Mouse (Mus musculus) embryonic facial prominence, embryonic 14.5 days (tissue): ENCODE results near the gene H2-DMa. TPM values are rescaled to one million over a fixed set of nuclear protein-coding genes. Genes with fewer than 3 reads are reported as not detected.

Experiments used
- ATAC-seq: fragments of 200-750 bp; cut with Nextera tagmentation; 2 replicates; pipeline ENCODE4 v1.8.0; 2017; ENCODE audit warnings: low read depth, moderate number of reproducible peaks, moderate TSS enrichment
- DNase-seq: peaks from one replicate; pipeline ENCODE4 v3.0.0-alpha.2; 2015; ENCODE audit warnings: low spot score
- H3K27ac ChIP-seq: fragments of 300-500 bp; sonication (generic); replicated peaks from 2 replicates; pipeline ENCODE4 v1.5.1; 2014; ENCODE audit warnings: low read depth, mild to moderate bottlenecking, low read length, moderate library complexity
- H3K27me3 ChIP-seq: fragments of 300-500 bp; sonication (generic); replicated peaks from 2 replicates; pipeline ENCODE4 v1.6.1; 2014; ENCODE audit warnings: low read length; ENCODE audit not compliant: control insufficient read depth, insufficient read depth
- H3K36me3 ChIP-seq: fragments of 300-500 bp; sonication (generic); 2 replicates; pipeline ENCODE4 v1.6.1; 2014; ENCODE audit warnings: low read length, mixed read lengths; ENCODE audit not compliant: control insufficient read depth, insufficient read depth
- H3K4me1 ChIP-seq: fragments of 300-500 bp; sonication (generic); 2 replicates; pipeline ENCODE4 v1.6.1; 2014; ENCODE audit warnings: antibody characterized with exemption, low read length; ENCODE audit not compliant: control insufficient read depth, insufficient read depth
- H3K4me2 ChIP-seq: fragments of 300-500 bp; sonication (generic); 2 replicates; pipeline ENCODE4 v1.6.1; 2014; ENCODE audit warnings: low read depth, mild to moderate bottlenecking, low read length, moderate library complexity, mixed read lengths
- H3K4me3 ChIP-seq: fragments of 300-500 bp; sonication (generic); 2 replicates; pipeline ENCODE4 v1.5.1; 2014; ENCODE audit warnings: low read depth, mild to moderate bottlenecking, low read length
- H3K9ac ChIP-seq: fragments of 300-500 bp; sonication (generic); 2 replicates; pipeline ENCODE4 v1.6.1; 2014; ENCODE audit warnings: low read depth, mild to moderate bottlenecking, low read length, moderate library complexity, mixed read lengths
- H3K9me3 ChIP-seq: fragments of 300-500 bp; sonication (generic); 2 replicates; pipeline ENCODE4 v1.6.1; 2016; ENCODE audit warnings: low read length; ENCODE audit not compliant: control insufficient read depth
- WGBS: fragments of 180-500 bp; shearing (Covaris S2); extraction: QIAGEN DNeasy Blood & Tissue Kit; methylation state at CpG from one replicate; pipeline ENCODE4 v1.1.7; 2014; 5-methylcytosine and 5-hydroxymethylcytosine counted together
- polyA plus RNA-seq: library from polyadenylated mRNA; unstranded; fragments of >200 nt; fragmentation: Nextera tagmentation; extraction: Ambion mirVana; gene quantifications from 2 replicates; pipeline ENCODE4 v1.2.1, GENCODE M21; 2014

H2-DMa gene
- polyA plus RNA-seq: 13.6 and 14.9 TPM in 2 replicates

GRCm38 (mm10) chr17:34119249-34120179 lies at the start of gene H2-DMa:
H2-DMa (plus strand) TSS chr17:34119541.
- under 1% methylated on average over 66 of the region's 96 CpGs for WGBS
- DNase-seq (peak; percentile 99), ATAC-seq (peak; percentile 77)
- H3K9ac ChIP-seq: peak within 1 kb of the TSS; percentile 98
- H3K9me3 ChIP-seq: no peaks in the 10 kb centered on the region
- H3K27me3 ChIP-seq: no peaks in the 10 kb centered on the region
- peak within 1 kb of the TSS; percentile 99 for H3K27ac ChIP-seq
- H3K36me3 ChIP-seq: peaks cover 46% of the 10 kb centered on the region
- peak within 1 kb of the TSS; percentile 92 for H3K4me3 ChIP-seq
- H3K4me2 ChIP-seq: peak within 1 kb of the TSS; percentile 90
- H3K4me1 ChIP-seq: peaks cover 15% of the 10 kb centered on the region

- no peak overlapping the region for H3K9ac ChIP-seq
- H3K4me3 ChIP-seq: no peak overlapping the region
- H3K4me2 ChIP-seq: no peak overlapping the region
- no peaks in the 10 kb centered on the region for H3K9me3 ChIP-seq
- ATAC-seq: no peak
- DNase-seq: no peak
- no peaks in the 10 kb centered on the region for H3K4me1 ChIP-seq
- no peaks in the 10 kb centered on the region for H3K36me3 ChIP-seq
- 74% methylated on average over 5 of the region's 5 CpGs for WGBS
- no peak overlapping the region for H3K27ac ChIP-seq
- H3K27me3 ChIP-seq: peaks cover 9% of the 10 kb centered on the region
These were observed 47.2 kb upstream of the H2-DMa start for GRCm38 (mm10) chr17:34072091-34072490.

DNA sequence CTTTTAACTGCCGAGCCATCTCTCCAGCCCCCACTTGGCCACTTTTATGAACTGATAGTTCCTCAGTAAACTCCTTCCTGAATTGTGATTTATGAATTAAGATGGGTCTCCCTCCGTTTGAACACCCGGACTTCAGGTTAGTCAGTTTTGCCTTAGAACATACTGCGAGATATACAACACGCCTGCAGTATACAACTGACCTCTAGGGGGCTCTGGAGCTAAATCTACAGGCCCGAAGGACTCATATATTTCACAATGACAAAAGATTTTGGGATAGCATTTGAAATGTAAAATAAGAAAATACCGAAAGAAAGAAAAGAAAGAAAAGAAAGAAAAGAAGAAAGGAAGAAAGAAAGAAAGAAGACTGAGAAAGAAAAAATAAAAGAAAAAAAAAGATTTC lies 44.1 kb upstream of the H2-DMa start:
- peaks cover 12% of the 10 kb centered on the region for H3K27me3 ChIP-seq
- WGBS: 46% methylated on average over 7 of the region's 7 CpGs

GRCm38 (mm10) chr17:34077549-34077948 lies 41.8 kb upstream of the H2-DMa start:
- H3K36me3 ChIP-seq: no peaks in the 10 kb centered on the region
- ATAC-seq: no peak
- no peaks in the 10 kb centered on the region for H3K4me1 ChIP-seq
- DNase-seq: peak; percentile 80
- H3K4me2 ChIP-seq: no peak overlapping the region
- no peak overlapping the region for H3K4me3 ChIP-seq
- H3K27ac ChIP-seq: no peak overlapping the region
- no peak overlapping the region for H3K9ac ChIP-seq
- 1% methylated on average over 9 of the region's 9 CpGs for whole genome bisulfite sequencing
- peaks cover 12% of the 10 kb centered on the region for H3K27me3 ChIP-seq
- H3K9me3 ChIP-seq: no peaks in the 10 kb centered on the region

More for the DNA sequence above, 44.1 kb upstream of the H2-DMa start:
- Histone ChIP-seq H3K36me3 (no peaks in the 10 kb centered on the region), H3K4me1 (no peaks in the 10 kb centered on the region), H3K4me3 (no peak overlapping the region), H3K9ac (no peak overlapping the region), H3K4me2 (no peak overlapping the region), H3K27ac (no peak overlapping the region), H3K9me3 (no peaks in the 10 kb centered on the region)
- no peak for ATAC-seq
- DNase-seq: peak; percentile 41

- Histone ChIP-seq H3K36me3 (no peaks in the 10 kb centered on the region), H3K4me2 (no peak overlapping the region), H3K4me1 (no peaks in the 10 kb centered on the region), H3K27me3 (peaks cover 12% of the 10 kb centered on the region), H3K9ac (no peak overlapping the region), H3K4me3 (no peak overlapping the region), H3K27ac (no peak overlapping the region), H3K9me3 (no peaks in the 10 kb centered on the region)
- no peak for DNase-seq
- 68% methylated on average over 4 of the region's 4 CpGs for WGBS
- ATAC-seq: no peak
These were observed 41.2 kb upstream of the H2-DMa start for GRCm38 (mm10) chr17:34078148-34078547.

DNA sequence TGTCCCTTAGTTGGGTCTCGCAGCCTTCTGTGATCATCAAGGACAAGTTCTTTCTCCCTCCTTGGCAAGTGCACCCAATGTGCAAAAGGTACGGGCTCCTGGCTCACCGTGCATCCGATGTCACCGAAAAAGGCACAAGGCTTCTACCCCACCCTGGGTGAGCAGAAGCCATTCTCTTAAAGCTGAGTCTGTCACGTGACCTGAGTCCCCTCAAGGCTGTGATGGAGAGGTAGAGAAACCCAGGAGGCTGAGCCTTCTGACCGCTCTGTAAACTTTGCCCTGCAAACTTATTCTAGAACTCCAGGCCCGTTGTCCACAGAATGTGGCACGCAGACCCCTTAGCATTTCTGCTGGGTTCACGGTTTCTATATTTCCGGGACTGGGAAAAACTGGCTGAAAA lies 40.3 kb upstream of the H2-DMa start:
- no peak overlapping the region for H3K27ac ChIP-seq
- DNase-seq (no peak), ATAC-seq (no peak)
- H3K4me3 ChIP-seq: no peak overlapping the region
- H3K36me3 ChIP-seq: no peaks in the 10 kb centered on the region
- H3K27me3 ChIP-seq: peaks cover 12% of the 10 kb centered on the region
- H3K4me1 ChIP-seq: no peaks in the 10 kb centered on the region
- 91% methylated on average over 11 of the region's 11 CpGs for WGBS
- no peak overlapping the region for H3K4me2 ChIP-seq
- H3K9me3 ChIP-seq: no peaks in the 10 kb centered on the region
- no peak overlapping the region for H3K9ac ChIP-seq

DNA sequence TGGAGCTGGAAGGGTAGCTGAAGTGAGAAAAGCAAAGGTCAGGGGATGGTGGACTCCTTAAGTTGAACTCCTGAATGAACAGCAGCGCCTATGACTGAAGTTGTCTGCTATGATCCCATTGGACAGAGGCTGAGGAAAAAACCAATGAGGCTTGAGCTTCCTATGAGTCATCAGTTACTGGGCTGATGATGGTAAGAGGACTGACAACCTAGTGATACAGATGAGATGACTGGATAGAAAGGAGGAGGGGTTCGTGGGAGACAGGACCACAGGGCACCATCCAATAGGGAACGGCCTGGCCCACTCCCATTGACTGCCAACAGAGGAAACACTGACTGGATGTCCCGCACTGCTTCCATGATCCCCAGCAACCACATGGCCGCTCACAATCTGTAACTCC lies 39.7 kb upstream of the H2-DMa start:
- H3K4me2 ChIP-seq: no peak overlapping the region
- no peak overlapping the region for H3K27ac ChIP-seq
- H3K27me3 ChIP-seq: peaks cover 12% of the 10 kb centered on the region
- no peak overlapping the region for H3K9ac ChIP-seq
- H3K4me3 ChIP-seq: no peak overlapping the region
- peak; percentile 83 for DNase-seq
- H3K36me3 ChIP-seq: no peaks in the 10 kb centered on the region
- ATAC-seq: peak; percentile 75
- H3K9me3 ChIP-seq: no peaks in the 10 kb centered on the region
- H3K4me1 ChIP-seq: no peaks in the 10 kb centered on the region
- 16% methylated on average over 5 of the region's 5 CpGs for WGBS

GRCm38 (mm10) chr17:34083104-34083503 lies 36.2 kb upstream of the H2-DMa start:
- WGBS: 7% methylated on average over 8 of the region's 8 CpGs
- no peaks in the 10 kb centered on the region for H3K36me3 ChIP-seq
- no peak overlapping the region for H3K4me3 ChIP-seq
- ATAC-seq: no peak
- no peaks in the 10 kb centered on the region for H3K27me3 ChIP-seq
- no peak overlapping the region for H3K27ac ChIP-seq
- no peaks in the 10 kb centered on the region for H3K4me1 ChIP-seq
- H3K4me2 ChIP-seq: no peak overlapping the region
- H3K9ac ChIP-seq: no peak overlapping the region
- peak; percentile 35 for DNase-seq
- no peaks in the 10 kb centered on the region for H3K9me3 ChIP-seq

GRCm38 (mm10) chr17:34087386-34087785 lies 32.0 kb upstream of the H2-DMa start:
- Histone ChIP-seq H3K9ac (no peak overlapping the region), H3K27ac (no peak overlapping the region), H3K4me3 (no peak overlapping the region), H3K4me1 (no peaks in the 10 kb centered on the region), H3K9me3 (no peaks in the 10 kb centered on the region), H3K27me3 (no peaks in the 10 kb centered on the region), H3K4me2 (no peak overlapping the region), H3K36me3 (no peaks in the 10 kb centered on the region)
- DNase-seq: no peak
- no peak for ATAC-seq
- WGBS: 61% methylated on average over 2 of the region's 2 CpGs
